Mouse (Mus musculus): ENCODE data around the gene Sh3d21.

DNA sequence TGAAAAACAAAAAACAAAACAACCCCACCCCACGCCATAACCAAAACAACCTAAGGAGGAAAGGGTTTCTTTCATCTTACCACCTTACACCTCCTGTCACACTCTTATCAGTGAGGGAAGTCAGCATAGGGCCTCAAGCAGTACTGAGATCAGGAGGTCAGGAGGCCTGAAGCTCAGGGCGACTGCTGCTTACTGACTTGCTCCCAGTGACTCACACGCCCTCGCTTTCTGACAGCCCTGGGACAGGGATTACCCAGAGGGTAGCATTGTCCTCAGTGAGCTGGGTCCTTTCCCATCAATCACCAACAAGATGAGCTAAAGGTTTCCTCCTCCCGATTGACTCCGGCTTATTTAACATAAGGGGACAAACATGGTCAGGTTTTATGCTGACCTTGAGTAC, 43.8 kb upstream of the Sh3d21 start:
- no peak for TF ChIP-seq CTCF (conservative IDR thresholded peaks at IDR 0.05; ENCODE audit: insufficient read depth, insufficient read length, low read depth, low read length)
- no peak for TF ChIP-seq POLR2A (IDR thresholded peaks at IDR 0.05; ENCODE audit: low read depth, low read length)

Measured in kidney, adult 2 months (tissue).